Mouse (Mus musculus) spleen, postnatal 10 days (tissue): Measurements from ENCODE around the gene Wdr46.
"Not testable (repeated sequence)": the region's sequence is repeated elsewhere in the genome, so short reads cannot be mapped to it uniquely, and the experiment has no call there.

ENCODE experiments used
- DNase-seq, 2 experiments: peaks; one replicate each; pipeline ENCODE4 v3.0.0; 2021 to 2022; ENCODE audit warnings: low spot score in 2 of 2

Gene Wdr46

GRCm38 (mm10) chr17:33951021-33951946 lies 10.8 kb downstream of the Wdr46 start, which contains the start of gene B3galt4:
B3galt4 (minus strand) TSS chr17:33951488.
- DNase-seq, result peak; percentile 61 to 85

GRCm38 (mm10) chr17:33952015-33952414 lies 11.6 kb downstream of the Wdr46 start:
- DNase-seq, result not testable (repeated sequence)

GRCm38 (mm10) chr17:33952879-33953278 lies 12.4 kb downstream of the Wdr46 start:
- DNase-seq, result no peak

- DNase-seq, result no peak
These were observed 12.8 kb downstream of the Wdr46 start for GRCm38 (mm10) chr17:33953310-33953709.

- no peak for DNase-seq
These were observed 13.6 kb downstream of the Wdr46 start for GRCm38 (mm10) chr17:33953961-33954565.

- peak in 1 of 2 experiments; percentile 61 for DNase-seq
These were observed 14.4 kb downstream of the Wdr46 start for GRCm38 (mm10) chr17:33954646-33955554.

- peak; percentile 95 to 96 for DNase-seq
These were observed 15.2 kb downstream of the Wdr46 start, which contains the start of the genes Vps52 and Rps18 for GRCm38 (mm10) chr17:33955555-33956214. Vps52 (plus strand) TSS chr17:33955812. Rps18 (minus strand) TSS chr17:33956001.

- no peak for DNase-seq
These were observed 15.9 kb downstream of the Wdr46 start for GRCm38 (mm10) chr17:33956336-33956735.

- no peak for DNase-seq
These were observed 17.0 kb downstream of the Wdr46 start for GRCm38 (mm10) chr17:33957493-33957892.

- no peak for DNase-seq
These were observed 18.0 kb downstream of the Wdr46 start for GRCm38 (mm10) chr17:33958451-33958850.

GRCm38 (mm10) chr17:33959135-33959534 lies 18.7 kb downstream of the Wdr46 start:
- DNase-seq, result no peak

GRCm38 (mm10) chr17:33959948-33960347 lies 19.5 kb downstream of the Wdr46 start:
- DNase-seq, result no peak

GRCm38 (mm10) chr17:33962876-33963275 lies 22.4 kb downstream of the Wdr46 start:
- no peak for DNase-seq

- DNase-seq, result no peak
These were observed 24.8 kb downstream of the Wdr46 start for GRCm38 (mm10) chr17:33965082-33965845.

- no peak for DNase-seq
These were observed 25.5 kb downstream of the Wdr46 start for GRCm38 (mm10) chr17:33965846-33966550.

GRCm38 (mm10) chr17:33968489-33968888 lies 28.0 kb downstream of the Wdr46 start:
- peak; percentile 75 to 83 for DNase-seq

GRCm38 (mm10) chr17:33968927-33969326 lies 28.5 kb downstream of the Wdr46 start:
- DNase-seq, result peak in 1 of 2 experiments; percentile 66

GRCm38 (mm10) chr17:33969394-33969793 lies 28.9 kb downstream of the Wdr46 start:
- DNase-seq, result peak in 1 of 2 experiments; percentile 54

GRCm38 (mm10) chr17:33972691-33973090 lies 32.2 kb downstream of the Wdr46 start:
- DNase-seq, result peak in 1 of 2 experiments; percentile 56

- no peak for DNase-seq
These were observed 33.1 kb downstream of the Wdr46 start for GRCm38 (mm10) chr17:33973572-33973971.
